Mouse (Mus musculus) stomach, postnatal 0 days (tissue): Measurements from ENCODE around the gene Otx1.

Experiments used
- CTCF ChIP-seq: IDR thresholded peaks from 2 replicates; pipeline ENCODE4 v1.5.1; 2016; ENCODE audit warnings: antibody characterized with exemption, low read depth, mild to moderate bottlenecking, moderate library complexity
- EP300 ChIP-seq: optimal IDR thresholded peaks from 2 replicates; pipeline ENCODE3; 2016; ENCODE audit warnings: antibody characterized with exemption

GRCm38 (mm10) chr11:22033582-22033981 lies 30.9 kb upstream of the Otx1 start:
- TF ChIP-seq EP300: no peak
- no peak for TF ChIP-seq CTCF
